ENCODE assay signal across 7 mouse cellular contexts in genomic region chr14:54409980-54410810, GRCm38 (mm10). TPM values are rescaled to one million over a fixed set of nuclear protein-coding genes. Genes with fewer than 3 reads are reported as not detected.
DNase-seq lines count a peak whose midpoint lies in the region; ATAC-seq and TF ChIP-seq lines count a peak whose summit lies in the region.

No protein-coding gene starts in this region.

- ATAC-seq in granulocyte monocyte progenitor cell, adult 5-6 weeks (replicated peaks; ENCODE audit: poor library complexity, severe bottlenecking): peak; percentile 70
- ATAC-seq in lung, embryonic 16.5 days (ENCODE audit: low read depth): peak; percentile 50
- ATAC-seq in stomach, embryonic 16.5 days (ENCODE audit: insufficient read depth, low FRiP score): peak; percentile 87

- peak overlapping the region; percentile 57 for H3K4me3 ChIP-seq in bone marrow, adult 2 months (replicated peaks; ENCODE audit: control insufficient read depth, low read depth, low read length)
- peak overlapping the region; percentile 15; the same call in 1 of the 2 replicates for H3K4me3 ChIP-seq in lung, embryonic 16.5 days (ENCODE audit: low read length)
- peak overlapping the region; percentile 29 for H3K4me3 ChIP-seq in stomach, embryonic 16.5 days (replicated peaks; ENCODE audit: low read length)

- no peaks in the 10 kb centered on the region for H3K27me3 ChIP-seq in lung, embryonic 16.5 days (ENCODE audit: control insufficient read depth, insufficient read depth, low read depth, low read length)
- H3K27me3 ChIP-seq in stomach, embryonic 16.5 days (ENCODE audit: control insufficient read depth, insufficient read depth, low read length): no peaks in the 10 kb centered on the region

- H3K9ac ChIP-seq in lung, embryonic 16.5 days (ENCODE audit: low read length): peak overlapping the region; percentile 55
- peak overlapping the region; percentile 66 for H3K9ac ChIP-seq in stomach, embryonic 16.5 days (ENCODE audit: low read length)

- peak; percentile 60 for DNase-seq in kidney, adult 18-20 months
- DNase-seq in cerebellum, postnatal 36 days: no peak
- no peak for DNase-seq in embryo, embryonic 9.5 days (ENCODE audit: extremely low spot score)

- 0 out of 2 replicates have a peak, but pooled peaks have one; percentile 9 for TF ChIP-seq CTCF in bone marrow, adult 2 months (IDR thresholded peaks at IDR 0.05; ENCODE audit: control insufficient read depth, insufficient read depth, low read length)

- TF ChIP-seq POLR2A in bone marrow, adult 2 months (IDR thresholded peaks at IDR 0.05; ENCODE audit: borderline replicate concordance, control insufficient read depth, low read depth, low read length): no peak

- peak overlapping the region; percentile 39 for H3K27ac ChIP-seq in bone marrow, adult 2 months (ENCODE audit: control insufficient read depth, insufficient read depth, low read depth, low read length, poor library complexity)
- H3K27ac ChIP-seq in lung, embryonic 16.5 days (ENCODE audit: low read length): peak overlapping the region; percentile 89
- peak overlapping the region; percentile 93 for H3K27ac ChIP-seq in stomach, embryonic 16.5 days (ENCODE audit: low read length)

- no peaks in the 10 kb centered on the region for H3K9me3 ChIP-seq in lung, embryonic 16.5 days (ENCODE audit: control insufficient read depth, low read length)
- no peaks in the 10 kb centered on the region for H3K9me3 ChIP-seq in stomach, embryonic 16.5 days (replicated peaks; ENCODE audit: control insufficient read depth, low read length)

- no peaks in the 10 kb centered on the region for H3K36me3 ChIP-seq in lung, embryonic 16.5 days (ENCODE audit: control insufficient read depth, insufficient read depth, low read length)
- H3K36me3 ChIP-seq in stomach, embryonic 16.5 days (ENCODE audit: control insufficient read depth, insufficient read depth, low read length): no peaks in the 10 kb centered on the region

- WGBS in bone marrow, adult 2 months: 26% methylated on average over 17 of the region's 17 CpGs
- WGBS in lung, embryonic 16.5 days: 25% methylated on average over 17 of the region's 17 CpGs
- WGBS in stomach, embryonic 16.5 days: 29% methylated on average over 17 of the region's 17 CpGs

- peaks cover 8% of the 10 kb centered on the region for H3K4me1 ChIP-seq in bone marrow, adult 2 months (ENCODE audit: control insufficient read depth, insufficient read depth, low read length)
- H3K4me1 ChIP-seq in lung, embryonic 16.5 days (replicated peaks; ENCODE audit: control insufficient read depth, insufficient read depth, low read length): peaks cover 27% of the 10 kb centered on the region
- H3K4me1 ChIP-seq in stomach, embryonic 16.5 days (ENCODE audit: control insufficient read depth, insufficient read depth, low read length): peaks cover 17% of the 10 kb centered on the region

- H3K4me2 ChIP-seq in lung, embryonic 16.5 days (ENCODE audit: low read depth, low read length): peak overlapping the region; percentile 41
- peak overlapping the region; percentile 37 for H3K4me2 ChIP-seq in stomach, embryonic 16.5 days (ENCODE audit: low read depth, low read length)

RNA-seq across cellular contexts. Expression of gene Slc7a7, which starts 7.4 kb away (rescaled TPM):
- polyA plus RNA-seq in bone marrow, adult 2 months (2011; ENCODE audit: insufficient read depth, insufficient read length, low replicate concordance, missing spikeins): 5.8 and 15.2 TPM in 2 replicates
- total RNA-seq in granulocyte monocyte progenitor cell, adult 5-6 weeks (2014; fragmentation: Nextera tagmentation): 10.3 and 10.7 TPM in 2 replicates
- 3.0 and 3.1 TPM in 2 replicates for total RNA-seq in granulocyte monocyte progenitor cell, adult 5-6 weeks (2017)
- polyA plus RNA-seq in lung, embryonic 16.5 days (2015; fragmentation: Nextera tagmentation; extraction: Ambion mirVana): 14.2 and 17.0 TPM in 2 replicates
- polyA plus RNA-seq in stomach, embryonic 16.5 days (2015; fragmentation: Nextera tagmentation; extraction: Ambion mirVana): 19.0 and 23.0 TPM in 2 replicates

RNA-seq across cellular contexts. Expression of gene Mrpl52, which starts 16.5 kb away (rescaled TPM):
- polyA plus RNA-seq in bone marrow, adult 2 months (2011; ENCODE audit: insufficient read depth, insufficient read length, low replicate concordance, missing spikeins): 81.1 and 169 TPM in 2 replicates
- 63.7 and 100 TPM in 2 replicates for total RNA-seq in granulocyte monocyte progenitor cell, adult 5-6 weeks (2014; fragmentation: Nextera tagmentation)
- 34.0 and 40.1 TPM in 2 replicates for total RNA-seq in granulocyte monocyte progenitor cell, adult 5-6 weeks (2017)
- 258 and 287 TPM in 2 replicates for polyA plus RNA-seq in lung, embryonic 16.5 days (2015; fragmentation: Nextera tagmentation; extraction: Ambion mirVana)
- 206 and 264 TPM in 2 replicates for polyA plus RNA-seq in stomach, embryonic 16.5 days (2015; fragmentation: Nextera tagmentation; extraction: Ambion mirVana)

RNA-seq across cellular contexts. Expression of gene Mmp14, which starts 21.2 kb away (rescaled TPM):
- polyA plus RNA-seq in bone marrow, adult 2 months (2011; ENCODE audit: insufficient read depth, insufficient read length, low replicate concordance, missing spikeins): 6.7 and 17.2 TPM in 2 replicates
- total RNA-seq in granulocyte monocyte progenitor cell, adult 5-6 weeks (2014; fragmentation: Nextera tagmentation): not detected in 2 replicates
- not detected in 2 replicates for total RNA-seq in granulocyte monocyte progenitor cell, adult 5-6 weeks (2017)
- 176 and 183 TPM in 2 replicates for polyA plus RNA-seq in lung, embryonic 16.5 days (2015; fragmentation: Nextera tagmentation; extraction: Ambion mirVana)
- 120 and 126 TPM in 2 replicates for polyA plus RNA-seq in stomach, embryonic 16.5 days (2015; fragmentation: Nextera tagmentation; extraction: Ambion mirVana)

RNA-seq across cellular contexts. Expression of gene Oxa1l, which starts 49.6 kb away (rescaled TPM):
- 39.1 and 64.9 TPM in 2 replicates for polyA plus RNA-seq in bone marrow, adult 2 months (2011; ENCODE audit: insufficient read depth, insufficient read length, low replicate concordance, missing spikeins)
- total RNA-seq in granulocyte monocyte progenitor cell, adult 5-6 weeks (2014; fragmentation: Nextera tagmentation): 43.2 and 53.8 TPM in 2 replicates
- total RNA-seq in granulocyte monocyte progenitor cell, adult 5-6 weeks (2017): 30.6 and 51.1 TPM in 2 replicates
- 40.3 and 46.2 TPM in 2 replicates for polyA plus RNA-seq in lung, embryonic 16.5 days (2015; fragmentation: Nextera tagmentation; extraction: Ambion mirVana)
- polyA plus RNA-seq in stomach, embryonic 16.5 days (2015; fragmentation: Nextera tagmentation; extraction: Ambion mirVana): 33.7 and 35.6 TPM in 2 replicates

RNA-seq across cellular contexts. Expression of gene Lrp10, which starts 53.7 kb away (rescaled TPM):
- 21.5 and 29.0 TPM in 2 replicates for polyA plus RNA-seq in bone marrow, adult 2 months (2011; ENCODE audit: insufficient read depth, insufficient read length, low replicate concordance, missing spikeins)
- total RNA-seq in granulocyte monocyte progenitor cell, adult 5-6 weeks (2014; fragmentation: Nextera tagmentation): 37.3 and 41.5 TPM in 2 replicates
- total RNA-seq in granulocyte monocyte progenitor cell, adult 5-6 weeks (2017): 20.0 and 23.7 TPM in 2 replicates
- 61.9 and 64.2 TPM in 2 replicates for polyA plus RNA-seq in lung, embryonic 16.5 days (2015; fragmentation: Nextera tagmentation; extraction: Ambion mirVana)
- polyA plus RNA-seq in stomach, embryonic 16.5 days (2015; fragmentation: Nextera tagmentation; extraction: Ambion mirVana): 39.6 and 40.3 TPM in 2 replicates

Comparison
In these comparisons a context has a peak if more than half of its experiments do, and no peak if none do; other contexts are left out.
1. H3K27ac ChIP-seq: peak in every context shown above with its lines; median percentile 93 in stomach, embryonic 16.5 days; 89 in lung, embryonic 16.5 days; 39 in bone marrow, adult 2 months.